Mouse (Mus musculus): ENCODE measurements around the gene Vmn1r53.
"Not testable (repeated sequence)": the region's sequence is repeated elsewhere in the genome, so short reads cannot be mapped to it uniquely, and the experiment has no call there.

The Vmn1r53 gene

DNA sequence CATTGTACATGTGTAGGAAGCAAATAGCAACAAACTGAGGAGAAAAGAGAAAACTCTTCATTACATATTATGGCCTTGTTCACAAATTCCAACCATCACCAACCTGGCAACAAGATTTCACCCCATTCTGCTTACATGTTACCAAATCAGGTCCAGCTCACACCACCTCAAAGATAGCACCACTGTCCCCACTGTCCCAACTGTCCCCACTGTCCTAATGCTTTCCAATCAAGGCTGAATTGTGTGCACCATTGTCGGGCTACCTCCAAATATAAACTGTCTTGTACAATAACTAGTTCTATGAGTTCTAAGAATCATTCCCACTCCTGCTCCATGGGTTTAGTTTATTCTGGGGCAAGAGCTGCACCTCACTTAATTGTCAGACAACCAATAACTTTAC, at the start of gene Vmn1r53:
Gene Vmn1r53 (minus strand): TSS at position 101 of the 400 bp plus-strand sequence.
- DNase-seq (ENCODE audit: inconsistent ontology term) = no peak

DNA sequence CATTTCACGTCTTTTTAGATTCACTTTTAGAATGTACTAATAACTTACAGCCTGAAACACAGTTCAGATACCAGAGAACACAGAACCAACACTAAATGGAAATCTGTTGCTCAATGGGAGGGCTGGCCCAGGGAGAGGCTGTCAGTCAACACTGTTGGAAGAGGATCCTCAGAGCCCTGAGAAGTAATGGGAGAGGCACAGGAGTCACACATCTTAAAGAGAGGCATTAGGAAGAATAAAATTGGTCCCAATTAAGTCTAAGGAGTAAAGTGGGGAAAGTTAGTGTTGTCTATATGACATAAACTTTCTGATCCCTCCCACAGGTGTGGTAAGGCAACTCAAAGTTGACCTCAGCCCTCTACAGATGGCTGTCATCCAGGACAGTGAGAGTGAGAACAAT, 21.8 kb upstream of the Vmn1r53 start, which contains the start of gene Vmn1r54:
Gene Vmn1r54 (plus strand): TSS at position 301 of the 400 bp plus-strand sequence.
- no peak for DNase-seq (ENCODE audit: inconsistent ontology term)

DNA sequence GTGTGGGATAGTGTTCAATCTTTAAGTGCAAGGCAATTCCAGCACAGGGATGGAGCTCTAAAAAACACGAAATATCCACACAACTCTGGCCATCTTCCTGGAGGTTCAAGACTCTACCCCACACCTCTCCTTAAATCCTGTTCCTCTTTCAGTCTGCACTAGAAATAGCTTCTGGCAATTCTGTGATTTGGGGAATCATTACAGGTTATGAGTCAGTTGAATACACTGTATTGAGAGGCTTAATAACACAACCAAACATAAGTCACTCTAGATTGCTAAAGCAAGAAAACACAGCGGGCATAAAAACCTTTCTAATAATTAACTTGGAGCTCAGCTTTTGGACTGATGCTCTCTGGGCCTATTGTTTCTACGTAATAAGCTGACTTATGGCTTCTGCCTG, 19.8 kb upstream of the Vmn1r53 start:
- no peak for DNase-seq (ENCODE audit: inconsistent ontology term)

GRCm38 (mm10) chr6:90232681-90233080, 8.4 kb upstream of the Vmn1r53 start:
- no peak for DNase-seq (ENCODE audit: inconsistent ontology term)

- not testable (repeated sequence) for DNase-seq (ENCODE audit: inconsistent ontology term)
These were observed 7.9 kb upstream of the Vmn1r53 start for GRCm38 (mm10) chr6:90232114-90232513.

GRCm38 (mm10) chr6:90202493-90202892, 21.7 kb downstream of the Vmn1r53 start, which contains the start of gene V1ra8:
Gene V1ra8, plus strand, starts transcription at chr6:90202793.
- not testable (repeated sequence) for DNase-seq (ENCODE audit: inconsistent ontology term)

- DNase-seq (ENCODE audit: inconsistent ontology term) = no peak
These were observed 49.7 kb downstream of the Vmn1r53 start, which contains the start of gene Vmn1r52 for GRCm38 (mm10) chr6:90174508-90174907. Gene Vmn1r52, plus strand, starts transcription at chr6:90174808.
